In genomic region chr10:91171041-91171440, GRCm38 (mm10) we compare ENCODE assay signal across 8 mouse cellular contexts. TPM values are rescaled to one million over a fixed set of nuclear protein-coding genes. Genes with fewer than 3 reads are reported as not detected.
DNase-seq lines count a peak whose midpoint lies in the region; ATAC-seq and TF ChIP-seq lines count a peak whose summit lies in the region.

No protein-coding gene starts in this region.

- H3K4me3 ChIP-seq in kidney, embryonic 14.5 days (ENCODE audit: low read length): peak overlapping the region; percentile 94
- H3K4me3 ChIP-seq in E14TG2a.4 (replicated peaks; ENCODE audit: low read length): peak overlapping the region; percentile 91
- peak overlapping the region; percentile 97 for H3K4me3 ChIP-seq in bone marrow, adult 2 months (replicated peaks; ENCODE audit: control insufficient read depth, low read depth, low read length)
- H3K4me3 ChIP-seq in hindbrain, embryonic 15.5 days: peak overlapping the region; percentile 96

- peaks cover 4% of the 10 kb centered on the region; the same call in 1 of the 2 replicates for H3K36me3 ChIP-seq in kidney, embryonic 14.5 days (ENCODE audit: control insufficient read depth, insufficient read depth, low read length)
- peaks cover 19% of the 10 kb centered on the region for H3K36me3 ChIP-seq in E14TG2a.4 (ENCODE audit: insufficient read depth, low read length)
- H3K36me3 ChIP-seq in hindbrain, embryonic 15.5 days: no peaks in the 10 kb centered on the region

- ATAC-seq in kidney, embryonic 14.5 days (ENCODE audit: low FRiP score, low TSS enrichment): peak; percentile 60; the same call in 1 of the 2 replicates
- peak; percentile 80 for ATAC-seq in hindbrain, embryonic 15.5 days (ENCODE audit: low FRiP score, low read depth)

- H3K27ac ChIP-seq in kidney, embryonic 14.5 days (ENCODE audit: low read depth, low read length): peak overlapping the region; percentile 100
- H3K27ac ChIP-seq in bone marrow, adult 2 months (ENCODE audit: control insufficient read depth, insufficient read depth, low read depth, low read length, poor library complexity): peak overlapping the region; percentile 98
- H3K27ac ChIP-seq in hindbrain, embryonic 15.5 days (replicated peaks): peak overlapping the region; percentile 97

- no peak for TF ChIP-seq CTCF in E14TG2a.4 (conservative IDR thresholded peaks at IDR 0.05; ENCODE audit: low read length)
- no peak for TF ChIP-seq CTCF in bone marrow, adult 2 months (IDR thresholded peaks at IDR 0.05; ENCODE audit: control insufficient read depth, insufficient read depth, low read length)

- DNase-seq in kidney, postnatal 14 days: no peak
- DNase-seq in lung, postnatal 36 days: peak; percentile 46
- peak; percentile 70 for DNase-seq in thymus, postnatal 14 days
- DNase-seq in natural killer cell, adult 2 months (ENCODE audit: low spot score in 2 of 2): no peak

- under 1% methylated on average over 44 of the region's 59 CpGs for WGBS in kidney, embryonic 14.5 days
- WGBS in bone marrow, adult 2 months: under 1% methylated on average over 58 of the region's 59 CpGs
- WGBS in hindbrain, embryonic 15.5 days: 0% methylated on average over 59 of the region's 59 CpGs

- no peak for TF ChIP-seq POLR2A in bone marrow, adult 2 months (IDR thresholded peaks at IDR 0.05; ENCODE audit: borderline replicate concordance, control insufficient read depth, low read depth, low read length)

- peak overlapping the region; percentile 61 for H3K4me2 ChIP-seq in kidney, embryonic 14.5 days (replicated peaks; ENCODE audit: low read depth, low read length)
- peak overlapping the region; percentile 65 for H3K4me2 ChIP-seq in hindbrain, embryonic 15.5 days

- no peaks in the 10 kb centered on the region for H3K9me3 ChIP-seq in kidney, embryonic 14.5 days (ENCODE audit: control insufficient read depth, low read length)
- H3K9me3 ChIP-seq in E14TG2a.4 (ENCODE audit: low read length): no peaks in the 10 kb centered on the region
- no peaks in the 10 kb centered on the region for H3K9me3 ChIP-seq in hindbrain, embryonic 15.5 days

- no peaks in the 10 kb centered on the region for H3K27me3 ChIP-seq in kidney, embryonic 14.5 days (ENCODE audit: control insufficient read depth, insufficient read depth, low read length)
- H3K27me3 ChIP-seq in E14TG2a.4 (ENCODE audit: insufficient read depth, low read length): no peaks in the 10 kb centered on the region
- H3K27me3 ChIP-seq in hindbrain, embryonic 15.5 days: no peaks in the 10 kb centered on the region

- peak overlapping the region; percentile 100 for H3K9ac ChIP-seq in kidney, embryonic 14.5 days (ENCODE audit: low read depth, low read length)
- H3K9ac ChIP-seq in hindbrain, embryonic 15.5 days: peak overlapping the region; percentile 90

- H3K4me1 ChIP-seq in kidney, embryonic 14.5 days (ENCODE audit: control insufficient read depth, insufficient read depth, low read length): peaks cover 29% of the 10 kb centered on the region
- H3K4me1 ChIP-seq in E14TG2a.4 (replicated peaks; ENCODE audit: low read depth, low read length): peaks cover 42% of the 10 kb centered on the region
- H3K4me1 ChIP-seq in bone marrow, adult 2 months (ENCODE audit: control insufficient read depth, insufficient read depth, low read length): no peaks in the 10 kb centered on the region; the same call in 1 of the 2 replicates
- H3K4me1 ChIP-seq in hindbrain, embryonic 15.5 days (replicated peaks): peaks cover 37% of the 10 kb centered on the region

RNA-seq across cellular contexts. Expression of gene Tmpo, which starts 10.1 kb away (rescaled TPM):
- 293 and 328 TPM in 2 replicates for polyA plus RNA-seq in kidney, embryonic 14.5 days (2014; fragmentation: Nextera tagmentation; extraction: Ambion mirVana)
- polyA plus RNA-seq in bone marrow, adult 2 months (2011; ENCODE audit: insufficient read depth, insufficient read length, low replicate concordance, missing spikeins): 212 and 250 TPM in 2 replicates
- 96.7 and 108 TPM in 2 replicates for polyA plus RNA-seq in hindbrain, embryonic 15.5 days (2015; fragmentation: Nextera tagmentation; extraction: Ambion mirVana)

RNA-seq across cellular contexts. Expression of gene Slc25a3, which starts 47.2 kb away (rescaled TPM):
- polyA plus RNA-seq in kidney, embryonic 14.5 days (2014; fragmentation: Nextera tagmentation; extraction: Ambion mirVana): 544 and 625 TPM in 2 replicates
- polyA plus RNA-seq in bone marrow, adult 2 months (2011; ENCODE audit: insufficient read depth, insufficient read length, low replicate concordance, missing spikeins): 177 and 223 TPM in 2 replicates
- 567 and 590 TPM in 2 replicates for polyA plus RNA-seq in hindbrain, embryonic 15.5 days (2015; fragmentation: Nextera tagmentation; extraction: Ambion mirVana)

Comparison
In these comparisons a context has a peak if more than half of its experiments do, and no peak if none do; other contexts are left out.
1. DNase-seq: peak in lung, postnatal 36 days (single experiment) and thymus, postnatal 14 days (single experiment); none in kidney, postnatal 14 days (single experiment) and natural killer cell, adult 2 months (0 of 2).
2. Peak in every context shown above with its lines, with median percentiles within 50 percentile points of each other: H3K27ac ChIP-seq and H3K4me3 ChIP-seq.